Mouse (Mus musculus) embryonic facial prominence, embryonic 13.5 days (tissue): ENCODE measurements at regions not wholly inside any gene's neighbourhood (a gene's known extent, or its start where the extent isn't known, plus 50 kb on each side); places are given as distances from the start of the nearest gene placed in this dataset.

ENCODE experiments used
- ATAC-seq: fragments of 200-750 bp; cut with Nextera tagmentation; 2 replicates; pipeline ENCODE4 v1.8.0; 2017; ENCODE audit warnings: low read depth; ENCODE audit not compliant: insufficient number of reproducible peaks, insufficient read depth, low FRiP score, low TSS enrichment
- H3K27ac ChIP-seq: fragments of 300-500 bp; sonication (generic); 2 replicates; pipeline ENCODE4 v1.5.1; 2015; ENCODE audit warnings: moderate library complexity, mild to moderate bottlenecking, inconsistent platforms
- H3K27me3 ChIP-seq: fragments of 300-500 bp; sonication (generic); 2 replicates; pipeline ENCODE4 v1.6.1; 2015; ENCODE audit warnings: mild to moderate bottlenecking, inconsistent platforms
- H3K36me3 ChIP-seq: fragments of 300-500 bp; sonication (generic); 2 replicates; pipeline ENCODE4 v1.6.1; 2015; ENCODE audit warnings: mild to moderate bottlenecking, inconsistent platforms
- H3K4me1 ChIP-seq: fragments of 300-500 bp; sonication (generic); 2 replicates; pipeline ENCODE4 v1.6.1; 2015; ENCODE audit warnings: inconsistent platforms
- H3K4me2 ChIP-seq: fragments of 300-500 bp; sonication (generic); 2 replicates; pipeline ENCODE4 v1.6.1; 2015; ENCODE audit warnings: moderate library complexity, mild to moderate bottlenecking, inconsistent platforms
- H3K4me3 ChIP-seq: fragments of 300-500 bp; sonication (generic); 2 replicates; pipeline ENCODE4 v1.5.1; 2015; ENCODE audit warnings: mild to moderate bottlenecking, inconsistent platforms
- H3K9ac ChIP-seq: fragments of 300-500 bp; sonication (generic); 2 replicates; pipeline ENCODE4 v1.6.1; 2015; ENCODE audit warnings: mild to moderate bottlenecking, inconsistent platforms
- H3K9me3 ChIP-seq: fragments of 300-500 bp; sonication (generic); 2 replicates; pipeline ENCODE4 v1.6.1; 2016; ENCODE audit warnings: inconsistent platforms
- whole genome bisulfite sequencing: fragments of 180-500 bp; shearing (Covaris S2); methylation state at CpG from one replicate; pipeline ENCODE4 v1.1.7; 2015; ENCODE audit warnings: mixed read lengths; 5-methylcytosine and 5-hydroxymethylcytosine counted together

- Histone ChIP-seq H3K4me3 (peak overlapping the region; percentile 16), H3K9ac (no peak overlapping the region), H3K27me3 (peaks cover 25% of the 10 kb centered on the region), H3K36me3 (no peaks in the 10 kb centered on the region), H3K4me2 (peak overlapping the region; percentile 48), H3K9me3 (no peaks in the 10 kb centered on the region), H3K27ac (no peak overlapping the region), H3K4me1 (no peaks in the 10 kb centered on the region)
- WGBS: 25% methylated on average over 14 of the region's 14 CpGs
- no peak for ATAC-seq
Measured at GRCm38 (mm10) chrX:11087913-11088312, 211.1 kb upstream of the H2al1a start.

DNA sequence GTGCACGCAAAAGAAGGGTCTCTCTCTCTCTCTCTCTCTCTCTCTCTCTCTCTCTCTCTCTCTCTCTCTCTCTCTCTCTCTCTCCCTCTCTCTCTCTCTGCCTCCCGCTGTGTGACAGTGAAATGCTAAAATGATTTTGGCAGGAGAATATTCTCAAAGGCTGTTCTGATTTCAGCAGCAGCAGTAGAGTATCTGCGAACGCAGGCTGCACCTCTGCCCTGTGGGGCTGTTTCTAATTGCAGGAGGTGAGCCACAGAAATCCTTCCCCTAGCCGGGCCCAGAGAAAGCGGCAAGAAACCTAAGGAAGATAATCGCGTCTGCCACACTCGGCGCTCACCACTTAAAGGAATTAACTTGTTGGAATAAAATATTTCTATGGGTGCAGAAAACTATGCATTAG is 210.6 kb upstream of the H2al1a start:
- Histone ChIP-seq H3K9ac (no peak overlapping the region), H3K27ac (no peak overlapping the region), H3K27me3 (peaks cover 22% of the 10 kb centered on the region), H3K4me2 (peak overlapping the region; percentile 48), H3K4me3 (peak overlapping the region; percentile 16; the same call in 1 of the 2 replicates), H3K4me1 (no peaks in the 10 kb centered on the region), H3K36me3 (no peaks in the 10 kb centered on the region), H3K9me3 (no peaks in the 10 kb centered on the region)
- whole genome bisulfite sequencing: 35% methylated on average over 10 of the region's 10 CpGs
- ATAC-seq: no peak

- Histone ChIP-seq H3K4me2 (no peak overlapping the region), H3K36me3 (no peaks in the 10 kb centered on the region), H3K9me3 (no peaks in the 10 kb centered on the region), H3K4me3 (no peak overlapping the region), H3K9ac (no peak overlapping the region), H3K27ac (no peak overlapping the region), H3K4me1 (no peaks in the 10 kb centered on the region), H3K27me3 (peaks cover 22% of the 10 kb centered on the region)
- WGBS: 30% methylated on average over 7 of the region's 7 CpGs
- ATAC-seq: no peak
Measured at GRCm38 (mm10) chrX:11090432-11090831, 208.6 kb upstream of the H2al1a start.

- Histone ChIP-seq H3K4me3 (no peak overlapping the region), H3K9me3 (no peaks in the 10 kb centered on the region), H3K4me2 (no peak overlapping the region), H3K4me1 (no peaks in the 10 kb centered on the region), H3K27ac (no peak overlapping the region), H3K27me3 (peaks cover 28% of the 10 kb centered on the region), H3K9ac (no peak overlapping the region), H3K36me3 (no peaks in the 10 kb centered on the region)
- WGBS: 76% methylated on average over 9 of the region's 9 CpGs
- no peak for ATAC-seq
Measured at GRCm38 (mm10) chrX:11097581-11098254, 201.3 kb upstream of the H2al1a start.

DNA sequence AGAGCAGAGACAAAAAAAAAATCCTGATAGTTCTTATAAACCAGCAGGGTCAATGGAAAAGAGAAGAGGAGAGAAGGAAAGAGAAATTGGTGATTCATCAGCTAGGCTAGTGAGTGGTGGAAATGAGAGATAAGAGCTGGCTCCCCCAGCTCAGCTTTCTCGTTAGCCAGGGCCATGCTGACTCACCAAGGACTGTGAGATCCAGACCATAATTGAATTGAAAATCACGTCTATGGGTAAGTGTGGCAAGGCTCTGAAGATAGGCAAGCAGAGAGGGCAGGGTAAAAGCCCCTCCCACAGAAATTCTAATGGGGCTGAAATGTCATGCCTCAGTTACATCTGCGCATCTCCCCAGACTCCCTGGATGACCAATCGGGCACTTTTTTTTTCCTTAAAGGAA is 200.7 kb upstream of the H2al1a start:
- H3K9ac ChIP-seq: no peak overlapping the region
- no peak overlapping the region for H3K27ac ChIP-seq
- H3K4me2 ChIP-seq: no peak overlapping the region
- H3K27me3 ChIP-seq: peaks cover 33% of the 10 kb centered on the region
- H3K9me3 ChIP-seq: no peaks in the 10 kb centered on the region
- H3K36me3 ChIP-seq: no peaks in the 10 kb centered on the region
- ATAC-seq: no peak
- H3K4me1 ChIP-seq: no peaks in the 10 kb centered on the region
- WGBS: 51% methylated on average over 4 of the region's 4 CpGs
- H3K4me3 ChIP-seq: no peak overlapping the region

DNA sequence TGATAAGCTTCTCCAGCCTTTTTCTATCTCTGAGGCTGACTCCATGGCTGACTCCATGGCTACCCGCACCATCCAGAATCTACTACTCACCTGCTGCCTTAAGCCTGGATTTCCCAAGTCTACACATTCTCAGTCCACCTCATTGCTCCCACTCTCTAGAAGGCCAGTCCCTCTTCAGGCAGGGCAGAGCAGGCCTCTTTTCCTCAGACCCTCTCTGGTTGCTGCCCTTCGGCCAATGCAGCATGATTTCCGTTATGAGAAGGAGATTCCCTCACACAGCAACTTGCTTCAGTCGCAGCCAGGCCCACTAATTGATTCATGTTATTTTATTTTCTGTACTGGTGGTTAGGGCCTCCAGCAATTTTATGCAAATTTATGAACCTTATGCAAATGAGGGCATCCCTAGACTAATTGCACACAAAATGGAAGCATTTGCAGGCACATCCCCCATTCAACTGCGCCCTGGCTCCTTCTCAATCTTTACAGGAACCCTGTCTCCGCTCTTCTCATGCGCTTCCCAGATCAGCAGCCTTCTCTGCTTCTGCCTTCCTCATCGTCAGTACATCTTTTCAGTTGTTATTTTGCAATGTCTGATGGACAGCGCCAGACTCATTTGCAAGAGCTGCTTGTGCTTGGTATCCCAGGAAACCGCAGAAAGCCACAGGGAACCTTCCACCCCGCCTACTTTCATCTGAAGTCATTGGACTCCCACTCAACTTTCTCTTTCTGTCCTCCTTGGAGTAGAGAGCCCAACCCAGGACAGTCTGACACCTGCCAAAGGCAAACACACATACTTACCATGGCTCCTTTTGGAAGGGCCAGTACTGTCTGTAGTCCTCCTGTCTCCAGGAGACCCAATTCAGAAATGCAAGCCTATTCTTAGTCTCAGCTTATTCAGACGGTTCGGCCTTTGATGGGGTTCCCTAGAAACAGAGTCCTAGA is 199.6 kb upstream of the H2al1a start:
- no peak for ATAC-seq
- peaks cover 39% of the 10 kb centered on the region for H3K27me3 ChIP-seq
- H3K9me3 ChIP-seq: no peaks in the 10 kb centered on the region
- H3K36me3 ChIP-seq: no peaks in the 10 kb centered on the region
- H3K9ac ChIP-seq: no peak overlapping the region
- no peak overlapping the region for H3K4me2 ChIP-seq
- H3K27ac ChIP-seq: no peak overlapping the region
- no peaks in the 10 kb centered on the region for H3K4me1 ChIP-seq
- H3K4me3 ChIP-seq: no peak overlapping the region
- WGBS: 71% methylated on average over 13 of the region's 13 CpGs

DNA sequence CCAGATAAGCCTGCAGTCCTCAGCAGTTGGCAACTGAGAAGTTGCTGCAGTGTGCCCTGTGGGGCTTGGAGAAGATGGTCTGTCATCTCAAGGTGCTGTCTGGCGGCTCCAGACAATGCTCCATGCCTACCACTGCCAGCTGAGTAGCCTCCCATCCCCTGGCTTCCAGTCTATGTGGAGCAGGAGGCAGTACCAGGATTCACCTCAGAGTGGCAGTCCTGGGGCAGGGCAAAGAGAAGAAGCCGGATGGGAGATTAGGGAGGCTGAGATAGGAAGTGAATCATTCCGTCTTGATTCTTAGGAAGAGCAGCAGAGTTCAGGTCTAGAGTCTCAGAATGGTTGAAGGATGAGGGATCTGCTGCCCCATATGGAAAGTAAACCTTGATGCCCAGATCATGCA is 198.1 kb upstream of the H2al1a start:
- no peak overlapping the region for H3K4me2 ChIP-seq
- no peaks in the 10 kb centered on the region for H3K36me3 ChIP-seq
- H3K27ac ChIP-seq: no peak overlapping the region
- H3K4me1 ChIP-seq: no peaks in the 10 kb centered on the region
- no peak for ATAC-seq
- 42% methylated on average over 3 of the region's 3 CpGs for WGBS
- no peaks in the 10 kb centered on the region for H3K9me3 ChIP-seq
- H3K4me3 ChIP-seq: no peak overlapping the region
- H3K9ac ChIP-seq: no peak overlapping the region
- peaks cover 45% of the 10 kb centered on the region for H3K27me3 ChIP-seq

GRCm38 (mm10) chrX:11131253-11131652 is 167.8 kb upstream of the H2al1a start:
- H3K27me3 ChIP-seq: peaks cover 25% of the 10 kb centered on the region; the same call in 1 of the 2 replicates
- H3K9me3 ChIP-seq: no peaks in the 10 kb centered on the region
- no peak overlapping the region for H3K27ac ChIP-seq
- H3K36me3 ChIP-seq: no peaks in the 10 kb centered on the region
- H3K4me3 ChIP-seq: no peak overlapping the region
- H3K4me2 ChIP-seq: no peak overlapping the region
- no peak overlapping the region for H3K9ac ChIP-seq
- ATAC-seq: no peak
- 85% methylated on average over 2 of the region's 2 CpGs for WGBS
- H3K4me1 ChIP-seq: no peaks in the 10 kb centered on the region

DNA sequence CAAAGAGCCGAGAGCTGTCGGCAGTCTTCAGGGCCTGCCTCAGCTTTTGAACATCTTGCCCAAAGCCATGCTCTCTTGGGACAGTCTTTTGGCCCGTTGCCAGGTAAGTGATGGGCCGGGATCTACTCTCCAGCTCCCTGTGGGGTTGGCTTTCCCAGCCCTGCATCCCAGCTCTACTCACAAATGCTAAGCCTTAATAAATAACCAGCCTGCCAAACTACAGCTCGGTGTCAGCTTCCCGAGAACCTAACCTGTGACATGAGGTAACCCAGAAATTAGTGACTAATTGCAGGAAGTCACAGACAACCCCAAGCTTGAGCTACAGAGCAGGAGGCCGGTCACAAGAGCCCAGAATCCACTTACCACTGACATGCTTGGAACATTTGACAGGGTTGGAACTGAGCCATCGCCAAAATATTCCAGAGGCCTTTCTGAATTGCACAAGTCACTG is 159.1 kb upstream of the H2al1a start:
- H3K4me1 ChIP-seq: peaks cover 11% of the 10 kb centered on the region; the same call in 1 of the 2 replicates
- no peak for ATAC-seq
- no peak overlapping the region for H3K27ac ChIP-seq
- H3K9me3 ChIP-seq: no peaks in the 10 kb centered on the region
- no peak overlapping the region for H3K9ac ChIP-seq
- no peak overlapping the region for H3K4me2 ChIP-seq
- H3K27me3 ChIP-seq: peaks cover 9% of the 10 kb centered on the region
- no peak overlapping the region for H3K4me3 ChIP-seq
- WGBS: 45% methylated on average over 8 of the region's 8 CpGs
- no peaks in the 10 kb centered on the region for H3K36me3 ChIP-seq

DNA sequence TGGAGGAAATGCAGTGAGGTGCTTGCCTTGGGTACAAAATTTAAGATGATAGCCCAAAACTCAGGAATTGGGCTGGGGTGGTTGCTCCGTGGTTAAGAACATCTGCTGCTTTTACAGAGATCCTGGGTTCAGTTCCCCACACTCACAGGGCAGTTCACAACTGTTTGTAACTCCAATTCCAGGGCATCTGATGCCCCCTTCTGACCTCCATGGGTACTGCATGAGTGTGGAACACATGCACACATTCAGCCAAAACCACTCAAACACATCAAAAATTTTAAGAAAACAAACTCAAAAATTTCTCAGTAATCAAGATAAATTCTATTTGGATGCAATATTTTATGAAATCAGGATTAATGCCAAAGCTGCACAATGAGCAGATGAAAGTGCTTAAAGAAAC is 157.8 kb upstream of the H2al1a start:
- Histone ChIP-seq H3K4me1 (peaks cover 11% of the 10 kb centered on the region; the same call in 1 of the 2 replicates), H3K27me3 (peaks cover 9% of the 10 kb centered on the region), H3K4me2 (no peak overlapping the region), H3K9me3 (no peaks in the 10 kb centered on the region), H3K27ac (no peak overlapping the region), H3K4me3 (no peak overlapping the region), H3K36me3 (no peaks in the 10 kb centered on the region), H3K9ac (no peak overlapping the region)
- ATAC-seq: no peak
- WGBS: 90% methylated on average over 1 of the region's 1 CpGs

DNA sequence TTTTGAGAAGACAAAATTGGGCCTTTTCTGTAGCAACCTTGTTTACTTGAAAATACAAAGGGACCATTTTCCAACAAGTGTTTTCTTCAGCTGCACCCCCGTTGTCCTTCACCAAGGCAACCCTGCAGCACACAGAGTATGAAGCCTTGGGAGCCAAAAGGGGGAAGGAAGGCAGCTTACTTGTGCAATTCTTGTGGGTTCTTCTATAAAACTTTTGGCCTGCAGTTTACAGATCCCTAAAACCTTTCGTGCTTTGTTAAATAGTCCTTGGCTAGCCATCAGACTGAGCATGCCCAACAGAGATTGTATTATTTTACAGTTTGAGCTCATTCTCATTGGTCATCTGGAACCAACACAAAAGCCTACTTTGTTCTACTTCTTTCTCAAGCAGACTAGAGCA is 140.6 kb upstream of the H2al1a start:
- WGBS: 61% methylated on average over 2 of the region's 2 CpGs
- Histone ChIP-seq H3K9ac (no peak overlapping the region), H3K4me3 (no peak overlapping the region), H3K27ac (no peak overlapping the region), H3K36me3 (no peaks in the 10 kb centered on the region), H3K4me1 (no peaks in the 10 kb centered on the region), H3K9me3 (no peaks in the 10 kb centered on the region), H3K4me2 (no peak overlapping the region), H3K27me3 (peaks cover 36% of the 10 kb centered on the region)
- ATAC-seq: no peak

DNA sequence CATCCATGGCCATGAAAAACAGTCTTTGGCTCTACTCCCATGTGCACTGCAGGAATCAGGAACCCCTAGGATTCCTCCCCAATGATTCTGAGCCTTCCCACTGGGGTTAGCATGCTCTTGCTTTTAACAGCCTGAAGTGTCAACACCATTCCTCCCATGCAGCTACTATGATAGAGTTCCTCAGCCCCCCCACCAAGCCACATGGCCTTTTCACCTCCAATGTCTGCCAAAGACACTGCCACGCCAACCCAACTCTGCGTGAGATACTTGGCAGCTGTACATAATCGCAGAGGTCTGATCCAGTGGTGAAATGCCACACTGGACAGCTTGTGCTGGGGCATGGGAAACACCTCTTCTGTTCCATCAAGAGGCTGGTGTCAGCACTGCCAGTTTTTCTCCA is 128.6 kb upstream of the H2al1a start:
- no peak overlapping the region for H3K4me3 ChIP-seq
- H3K27ac ChIP-seq: no peak overlapping the region
- 90% methylated on average over 3 of the region's 3 CpGs for WGBS
- peaks cover 4% of the 10 kb centered on the region for H3K27me3 ChIP-seq
- no peaks in the 10 kb centered on the region for H3K9me3 ChIP-seq
- H3K9ac ChIP-seq: no peak overlapping the region
- no peak for ATAC-seq
- no peaks in the 10 kb centered on the region for H3K36me3 ChIP-seq
- no peak overlapping the region for H3K4me2 ChIP-seq
- no peaks in the 10 kb centered on the region for H3K4me1 ChIP-seq
